Mouse (Mus musculus): ENCODE data around the gene Olfr798. TPM values are rescaled to one million over a fixed set of nuclear protein-coding genes. Genes with fewer than 3 reads are reported as not detected.

Gene Olfr798
- polyA plus RNA-seq (2014; fragmentation: Nextera tagmentation; extraction: Ambion mirVana) = not detected in 2 replicates

GRCm38 (mm10) chr10:129627834-129628233 is at the start of gene Olfr798:
Gene Olfr798 (minus strand): TSS chr10:129627934.
- H3K4me1 ChIP-seq (ENCODE audit: control insufficient read depth in 2 of 2, insufficient read depth in 2 of 2, low read length in 2 of 2) = no peaks in the 10 kb centered on the region
- WGBS = 68% methylated on average over 1 of the region's 1 CpGs
- H3K27me3 ChIP-seq (ENCODE audit: control insufficient read depth, insufficient read depth, low read length) = no peaks in the 10 kb centered on the region
- H3K36me3 ChIP-seq (ENCODE audit: control insufficient read depth, insufficient read depth, low read length) = no peaks in the 10 kb centered on the region
- H3K9me3 ChIP-seq (ENCODE audit: control insufficient read depth, low read length) = no peaks in the 10 kb centered on the region
- H3K27ac ChIP-seq (replicated peaks in 1 of 2; ENCODE audit: control insufficient read depth in 1 of 2, insufficient read depth in 1 of 2, low read depth in 2 of 2, low read length in 2 of 2) = no peak within 1 kb of the TSS
- no peak within 1 kb of the TSS for H3K9ac ChIP-seq (ENCODE audit: low read length)
- no peak within 1 kb of the TSS for H3K4me3 ChIP-seq (ENCODE audit: control insufficient read depth in 1 of 2, insufficient read depth in 1 of 2, low read depth in 1 of 2, low read length in 2 of 2)
- no peak for ATAC-seq (ENCODE audit: insufficient number of reproducible peaks, insufficient read depth, low FRiP score, low read depth)
- H3K4me2 ChIP-seq (ENCODE audit: low read length) = no peak within 1 kb of the TSS

- WGBS = 64% methylated on average over 1 of the region's 1 CpGs
- no peaks in the 10 kb centered on the region for H3K4me1 ChIP-seq (ENCODE audit: control insufficient read depth in 2 of 2, insufficient read depth in 2 of 2, low read length in 2 of 2)
- no peak for ATAC-seq (ENCODE audit: insufficient number of reproducible peaks, insufficient read depth, low FRiP score, low read depth)
- H3K4me2 ChIP-seq (ENCODE audit: low read length) = no peak within 1 kb of the TSS
- H3K27ac ChIP-seq (replicated peaks in 1 of 2; ENCODE audit: control insufficient read depth in 1 of 2, insufficient read depth in 1 of 2, low read depth in 2 of 2, low read length in 2 of 2) = no peak within 1 kb of the TSS
- no peak within 1 kb of the TSS for H3K4me3 ChIP-seq (ENCODE audit: control insufficient read depth in 1 of 2, insufficient read depth in 1 of 2, low read depth in 1 of 2, low read length in 2 of 2)
- H3K27me3 ChIP-seq (ENCODE audit: control insufficient read depth, insufficient read depth, low read length) = no peaks in the 10 kb centered on the region
- no peaks in the 10 kb centered on the region for H3K9me3 ChIP-seq (ENCODE audit: control insufficient read depth, low read length)
- H3K36me3 ChIP-seq (ENCODE audit: control insufficient read depth, insufficient read depth, low read length) = no peaks in the 10 kb centered on the region
- no peak within 1 kb of the TSS for H3K9ac ChIP-seq (ENCODE audit: low read length)
Measured at GRCm38 (mm10) chr10:129673765-129674164, 46.0 kb upstream of the Olfr798 start, which contains the start of gene Olfr801. Gene Olfr801 (minus strand): TSS chr10:129673865.

- Histone ChIP-seq H3K36me3 (ENCODE audit: control insufficient read depth, insufficient read depth, low read length) (no peaks in the 10 kb centered on the region), H3K27ac (replicated peaks in 1 of 2; ENCODE audit: control insufficient read depth in 1 of 2, insufficient read depth in 1 of 2, low read depth in 2 of 2, low read length in 2 of 2) (no peak within 1 kb of the TSS), H3K4me1 (ENCODE audit: control insufficient read depth in 2 of 2, insufficient read depth in 2 of 2, low read length in 2 of 2) (no peaks in the 10 kb centered on the region), H3K4me3 (ENCODE audit: control insufficient read depth in 1 of 2, insufficient read depth in 1 of 2, low read depth in 1 of 2, low read length in 2 of 2) (no peak within 1 kb of the TSS), H3K4me2 (ENCODE audit: low read length) (no peak within 1 kb of the TSS), H3K27me3 (ENCODE audit: control insufficient read depth, insufficient read depth, low read length) (no peaks in the 10 kb centered on the region), H3K9ac (ENCODE audit: low read length) (no peak within 1 kb of the TSS), H3K9me3 (ENCODE audit: control insufficient read depth, low read length) (no peaks in the 10 kb centered on the region)
- ATAC-seq (ENCODE audit: insufficient number of reproducible peaks, insufficient read depth, low FRiP score, low read depth) = no peak
Measured at GRCm38 (mm10) chr10:129657394-129657793, 29.7 kb upstream of the Olfr798 start, which contains the start of gene Olfr800. Gene Olfr800 (plus strand): TSS chr10:129657694.

- WGBS = 59% methylated on average over 1 of the region's 1 CpGs
- no peak for ATAC-seq (ENCODE audit: insufficient number of reproducible peaks, insufficient read depth, low FRiP score, low read depth)
Measured at GRCm38 (mm10) chr10:129651763-129652162, 24.0 kb upstream of the Olfr798 start.

GRCm38 (mm10) chr10:129637184-129637583 is 9.4 kb upstream of the Olfr798 start, which contains the start of gene Olfr799:
Gene Olfr799 (plus strand): TSS chr10:129637484.
- Histone ChIP-seq H3K9me3 (ENCODE audit: control insufficient read depth, low read length) (no peaks in the 10 kb centered on the region), H3K27me3 (ENCODE audit: control insufficient read depth, insufficient read depth, low read length) (no peaks in the 10 kb centered on the region), H3K4me3 (ENCODE audit: control insufficient read depth in 1 of 2, insufficient read depth in 1 of 2, low read depth in 1 of 2, low read length in 2 of 2) (no peak within 1 kb of the TSS), H3K36me3 (ENCODE audit: control insufficient read depth, insufficient read depth, low read length) (no peaks in the 10 kb centered on the region), H3K4me2 (ENCODE audit: low read length) (no peak within 1 kb of the TSS), H3K27ac (replicated peaks in 1 of 2; ENCODE audit: control insufficient read depth in 1 of 2, insufficient read depth in 1 of 2, low read depth in 2 of 2, low read length in 2 of 2) (no peak within 1 kb of the TSS), H3K4me1 (ENCODE audit: control insufficient read depth in 2 of 2, insufficient read depth in 2 of 2, low read length in 2 of 2) (no peaks in the 10 kb centered on the region), H3K9ac (ENCODE audit: low read length) (no peak within 1 kb of the TSS)
- WGBS = 17% methylated on average over 1 of the region's 1 CpGs
- ATAC-seq (ENCODE audit: insufficient number of reproducible peaks, insufficient read depth, low FRiP score, low read depth) = no peak

More at GRCm38 (mm10) chr10:129651763-129652162, 24.0 kb upstream of the Olfr798 start:
- H3K27ac ChIP-seq (replicated peaks in 1 of 2; ENCODE audit: control insufficient read depth in 1 of 2, insufficient read depth in 1 of 2, low read depth in 2 of 2, low read length in 2 of 2) = no peak overlapping the region
- no peaks in the 10 kb centered on the region for H3K36me3 ChIP-seq (ENCODE audit: control insufficient read depth, insufficient read depth, low read length)
- H3K9me3 ChIP-seq (ENCODE audit: control insufficient read depth, low read length) = no peaks in the 10 kb centered on the region
- H3K4me3 ChIP-seq (ENCODE audit: control insufficient read depth in 1 of 2, insufficient read depth in 1 of 2, low read depth in 1 of 2, low read length in 2 of 2) = no peak overlapping the region
- H3K9ac ChIP-seq (ENCODE audit: low read length) = no peak overlapping the region
- H3K4me2 ChIP-seq (ENCODE audit: low read length) = no peak overlapping the region
- no peaks in the 10 kb centered on the region for H3K4me1 ChIP-seq (ENCODE audit: control insufficient read depth in 2 of 2, insufficient read depth in 2 of 2, low read length in 2 of 2)
- no peaks in the 10 kb centered on the region for H3K27me3 ChIP-seq (ENCODE audit: control insufficient read depth, insufficient read depth, low read length)

GRCm38 (mm10) chr10:129623251-129623650 is 4.5 kb downstream of the Olfr798 start:
- no peak overlapping the region for H3K27ac ChIP-seq (replicated peaks in 1 of 2; ENCODE audit: control insufficient read depth in 1 of 2, insufficient read depth in 1 of 2, low read depth in 2 of 2, low read length in 2 of 2)
- ATAC-seq (ENCODE audit: insufficient number of reproducible peaks, insufficient read depth, low FRiP score, low read depth) = no peak
- H3K36me3 ChIP-seq (ENCODE audit: control insufficient read depth, insufficient read depth, low read length) = no peaks in the 10 kb centered on the region
- no peak overlapping the region for H3K4me3 ChIP-seq (ENCODE audit: control insufficient read depth in 1 of 2, insufficient read depth in 1 of 2, low read depth in 1 of 2, low read length in 2 of 2)
- H3K27me3 ChIP-seq (ENCODE audit: control insufficient read depth, insufficient read depth, low read length) = no peaks in the 10 kb centered on the region
- no peaks in the 10 kb centered on the region for H3K9me3 ChIP-seq (ENCODE audit: control insufficient read depth, low read length)
- no peak overlapping the region for H3K4me2 ChIP-seq (ENCODE audit: low read length)
- no peaks in the 10 kb centered on the region for H3K4me1 ChIP-seq (ENCODE audit: control insufficient read depth in 2 of 2, insufficient read depth in 2 of 2, low read length in 2 of 2)
- no peak overlapping the region for H3K9ac ChIP-seq (ENCODE audit: low read length)

- no peak for ATAC-seq (ENCODE audit: insufficient number of reproducible peaks, insufficient read depth, low FRiP score, low read depth)
Measured at GRCm38 (mm10) chr10:129621724-129622123, 6.0 kb downstream of the Olfr798 start.

GRCm38 (mm10) chr10:129612470-129612869 is 15.3 kb downstream of the Olfr798 start, which contains the start of gene Olfr796:
Gene Olfr796 (minus strand): TSS chr10:129612570.
- ATAC-seq (ENCODE audit: insufficient number of reproducible peaks, insufficient read depth, low FRiP score, low read depth) = no peak
- 94% methylated on average over 1 of the region's 1 CpGs for WGBS

More at GRCm38 (mm10) chr10:129621724-129622123, 6.0 kb downstream of the Olfr798 start:
- no peak overlapping the region for H3K4me2 ChIP-seq (ENCODE audit: low read length)
- H3K27me3 ChIP-seq (ENCODE audit: control insufficient read depth, insufficient read depth, low read length) = no peaks in the 10 kb centered on the region
- H3K4me1 ChIP-seq (ENCODE audit: control insufficient read depth in 2 of 2, insufficient read depth in 2 of 2, low read length in 2 of 2) = no peaks in the 10 kb centered on the region
- no peak overlapping the region for H3K4me3 ChIP-seq (ENCODE audit: control insufficient read depth in 1 of 2, insufficient read depth in 1 of 2, low read depth in 1 of 2, low read length in 2 of 2)
- no peak overlapping the region for H3K9ac ChIP-seq (ENCODE audit: low read length)
- no peaks in the 10 kb centered on the region for H3K9me3 ChIP-seq (ENCODE audit: control insufficient read depth, low read length)
- H3K27ac ChIP-seq (replicated peaks in 1 of 2; ENCODE audit: control insufficient read depth in 1 of 2, insufficient read depth in 1 of 2, low read depth in 2 of 2, low read length in 2 of 2) = no peak overlapping the region
- 9% methylated on average over 1 of the region's 1 CpGs for WGBS
- H3K36me3 ChIP-seq (ENCODE audit: control insufficient read depth, insufficient read depth, low read length) = no peaks in the 10 kb centered on the region

More at GRCm38 (mm10) chr10:129612470-129612869, 15.3 kb downstream of the Olfr798 start, which contains the start of gene Olfr796:
- H3K4me3 ChIP-seq (ENCODE audit: control insufficient read depth in 1 of 2, insufficient read depth in 1 of 2, low read depth in 1 of 2, low read length in 2 of 2) = no peak within 1 kb of the TSS
- no peak within 1 kb of the TSS for H3K9ac ChIP-seq (ENCODE audit: low read length)
- H3K27ac ChIP-seq (replicated peaks in 1 of 2; ENCODE audit: control insufficient read depth in 1 of 2, insufficient read depth in 1 of 2, low read depth in 2 of 2, low read length in 2 of 2) = no peak within 1 kb of the TSS
- H3K4me1 ChIP-seq (ENCODE audit: control insufficient read depth in 2 of 2, insufficient read depth in 2 of 2, low read length in 2 of 2) = no peaks in the 10 kb centered on the region
- H3K9me3 ChIP-seq (ENCODE audit: control insufficient read depth, low read length) = no peaks in the 10 kb centered on the region
- H3K36me3 ChIP-seq (ENCODE audit: control insufficient read depth, insufficient read depth, low read length) = no peaks in the 10 kb centered on the region
- H3K27me3 ChIP-seq (ENCODE audit: control insufficient read depth, insufficient read depth, low read length) = no peaks in the 10 kb centered on the region
- no peak within 1 kb of the TSS for H3K4me2 ChIP-seq (ENCODE audit: low read length)
